Mouse (Mus musculus): Measurements from ENCODE around the gene Fdx1l. TPM values are rescaled to one million over a fixed set of nuclear protein-coding genes. Genes with fewer than 3 reads are reported as not detected.
"Not testable (repeated sequence)": the region's sequence is repeated elsewhere in the genome, so short reads cannot be mapped to it uniquely, and the experiment has no call there.

The Fdx1l gene
- total and polyA plus RNA-seq, 3 experiments = 247 to 361 (median 305) TPM

- TF ChIP-seq POLR2AphosphoS5 (IDR thresholded peaks at IDR 0.05; ENCODE audit: borderline replicate concordance, low read depth, low read length) = no peak
- TF ChIP-seq UBTF (IDR thresholded peaks at IDR 0.05; ENCODE audit: borderline replicate concordance, insufficient read depth, low read depth, low read length) = no peak
- peak; percentile 29; the same call in 1 of the 2 replicates for TF ChIP-seq MYC (IDR thresholded peaks at IDR 0.05; ENCODE audit: low read depth, low read length)
- TF ChIP-seq E2F4 (IDR thresholded peaks at IDR 0.05; ENCODE audit: borderline replicate concordance, low read depth, low read length) = no peak
- TF ChIP-seq TCF12 (IDR thresholded peaks at IDR 0.05; ENCODE audit: low read depth, low read length) = 0 out of 2 replicates have a peak, but pooled peaks have one; percentile 9
- TF ChIP-seq SMC3 (IDR thresholded peaks at IDR 0.05; ENCODE audit: low read depth, low read length) = no peak
- TF ChIP-seq ZNF384 (IDR thresholded peaks at IDR 0.05; ENCODE audit: low read depth, low read length) = no peak
- TF ChIP-seq USF1 (IDR thresholded peaks at IDR 0.05; ENCODE audit: low read depth, low read length) = peak; percentile 55; the same call in 1 of the 2 replicates
- TF ChIP-seq TBP (IDR thresholded peaks at IDR 0.05; ENCODE audit: low read depth, low read length) = no peak
- no peak for TF ChIP-seq GABPA (IDR thresholded peaks at IDR 0.05; ENCODE audit: low read depth, low read length)
- 0 out of 2 replicates have a peak, but pooled peaks have one; percentile 26 for TF ChIP-seq ZC3H11A (IDR thresholded peaks at IDR 0.05; ENCODE audit: low read depth, low read length)
- no peak for TF ChIP-seq ZMIZ1 (IDR thresholded peaks at IDR 0.05; ENCODE audit: low read depth, low read length)
- no peak for TF ChIP-seq MEF2A (IDR thresholded peaks at IDR 0.05; ENCODE audit: extremely low read depth, insufficient replicate concordance, low read depth, low read length, poor library complexity, severe bottlenecking)
- TF ChIP-seq BHLHE40 (IDR thresholded peaks at IDR 0.05; ENCODE audit: borderline replicate concordance, low read depth, low read length) = no peak; the same call in 1 of the 2 replicates
Measured at GRCm38 (mm10) chr9:21045235-21045634, 28.2 kb downstream of the Fdx1l start (continued).

GRCm38 (mm10) chr9:21044785-21045184 lies 28.6 kb downstream of the Fdx1l start:
- H3K4me3 ChIP-seq (ENCODE audit: control insufficient read depth in 1 of 2, insufficient read depth in 1 of 2, low read depth in 2 of 2, low read length in 2 of 2); H3K27me3 ChIP-seq (ENCODE audit: control insufficient read depth in 1 of 2, insufficient read depth in 2 of 2, low read length in 2 of 2); H3K9me3 ChIP-seq (replicated peaks; ENCODE audit: insufficient read depth, low read length); H3K9ac ChIP-seq (ENCODE audit: control insufficient read depth, low read depth, low read length, poor library complexity, severe bottlenecking); DNase-seq (ENCODE audit: low read depth, low spot score); H3K27ac ChIP-seq (ENCODE audit: control insufficient read depth, low read depth, low read length); H3K79me2 ChIP-seq (ENCODE audit: control insufficient read depth, insufficient read depth, low read length, poor library complexity): not testable (repeated sequence)
- Histone ChIP-seq H3K4me1 (ENCODE audit: control insufficient read depth in 1 of 2, insufficient read depth in 2 of 2, low read length in 2 of 2) (peaks cover 29 to 42% of the 10 kb centered on the region in 2 experiments), H3K36me3 (ENCODE audit: control insufficient read depth in 1 of 2, insufficient read depth in 2 of 2, low read length in 2 of 2) (peaks cover 0 to 41% of the 10 kb centered on the region in 2 experiments; a peak in 2 of 4 replicates)
- 0 out of 2 replicates have a peak, but pooled peaks have one; percentile 10 for TF ChIP-seq SIN3A (IDR thresholded peaks at IDR 0.05; ENCODE audit: low read length)
- TF ChIP-seq ZNF384 (IDR thresholded peaks at IDR 0.05; ENCODE audit: low read depth, low read length) = peak; percentile 53
- TF ChIP-seq TBP (IDR thresholded peaks at IDR 0.05; ENCODE audit: low read depth, low read length) = peak; percentile 85

GRCm38 (mm10) chr9:21043563-21043962 lies 29.9 kb downstream of the Fdx1l start:
- H3K4me3 ChIP-seq (ENCODE audit: control insufficient read depth in 1 of 2, insufficient read depth in 1 of 2, low read depth in 2 of 2, low read length in 2 of 2) = no peak overlapping the region
- H3K27me3 ChIP-seq (ENCODE audit: control insufficient read depth in 1 of 2, insufficient read depth in 2 of 2, low read length in 2 of 2) = no peaks in the 10 kb centered on the region
- H3K36me3 ChIP-seq (ENCODE audit: control insufficient read depth in 1 of 2, insufficient read depth in 2 of 2, low read length in 2 of 2) = peaks cover 0 to 46% of the 10 kb centered on the region in 2 experiments; a peak in 2 of 4 replicates
- peak overlapping the region; percentile 19 for H3K27ac ChIP-seq (ENCODE audit: control insufficient read depth, low read depth, low read length)
- peak overlapping the region; percentile 3; the same call in 1 of the 2 replicates for H3K9ac ChIP-seq (ENCODE audit: control insufficient read depth, low read depth, low read length, poor library complexity, severe bottlenecking)
- no peaks in the 10 kb centered on the region for H3K9me3 ChIP-seq (replicated peaks; ENCODE audit: insufficient read depth, low read length)
- H3K79me2 ChIP-seq (ENCODE audit: control insufficient read depth, insufficient read depth, low read length, poor library complexity) = no peaks in the 10 kb centered on the region
- H3K4me1 ChIP-seq (ENCODE audit: control insufficient read depth in 1 of 2, insufficient read depth in 2 of 2, low read length in 2 of 2) = peaks cover 29 to 51% of the 10 kb centered on the region in 2 experiments
- peak; percentile 94 for DNase-seq (ENCODE audit: low read depth, low spot score)
- peak; percentile 50; the same call in 1 of the 2 replicates for TF ChIP-seq ZNF384 (IDR thresholded peaks at IDR 0.05; ENCODE audit: low read depth, low read length)
- TF ChIP-seq MYC (IDR thresholded peaks at IDR 0.05; ENCODE audit: low read depth, low read length) = peak; percentile 65
- TF ChIP-seq ZKSCAN1 (IDR thresholded peaks at IDR 0.05; ENCODE audit: low read depth, low read length) = no peak
- TF ChIP-seq MAZ (IDR thresholded peaks at IDR 0.05; ENCODE audit: low read depth, low read length) = peak; percentile 95
- TF ChIP-seq POLR2A (IDR thresholded peaks at IDR 0.05; ENCODE audit: control insufficient read depth in 1 of 2, insufficient read depth in 1 of 2, low read depth in 1 of 2, low read length in 2 of 2, poor library complexity in 1 of 2) = peak in 1 of 2 experiments; percentile 46; a peak in 1 of 4 replicates
- TF ChIP-seq RCOR1 (IDR thresholded peaks at IDR 0.05; ENCODE audit: low read depth, low read length) = peak; percentile 89
- TF ChIP-seq EP300 (IDR thresholded peaks at IDR 0.05; ENCODE audit: low read depth in 1 of 2, low read length in 2 of 2) = peak; percentile 88
- peak; percentile 77 for TF ChIP-seq TBP (IDR thresholded peaks at IDR 0.05; ENCODE audit: low read depth, low read length)
- peak; percentile 34; the same call in 1 of the 2 replicates for TF ChIP-seq NELFE (IDR thresholded peaks at IDR 0.05; ENCODE audit: low read depth, low read length)
- no peak for TF ChIP-seq UBTF (IDR thresholded peaks at IDR 0.05; ENCODE audit: borderline replicate concordance, insufficient read depth, low read depth, low read length)
- TF ChIP-seq NRF1 (IDR thresholded peaks at IDR 0.05; ENCODE audit: insufficient read depth, low read depth, low read length, poor library complexity, severe bottlenecking) = no peak
- TF ChIP-seq TAL1 (IDR thresholded peaks at IDR 0.05; ENCODE audit: low read length) = peak; percentile 78
- no peak for TF ChIP-seq CTCF (IDR thresholded peaks at IDR 0.05 in 2 of 3, conservative IDR thresholded peaks at IDR 0.05 in 1 of 3; ENCODE audit: control insufficient read depth in 1 of 3, insufficient read depth in 1 of 3, low read depth in 2 of 3, low read length in 3 of 3, poor library complexity in 1 of 3, severe bottlenecking in 1 of 3)
- no peak for TF ChIP-seq MAFK (IDR thresholded peaks at IDR 0.05; ENCODE audit: borderline replicate concordance, low read depth, low read length)
- TF ChIP-seq SMC3 (IDR thresholded peaks at IDR 0.05; ENCODE audit: low read depth, low read length) = no peak
- peak; percentile 55; the same call in 1 of the 2 replicates for TF ChIP-seq MXI1 (IDR thresholded peaks at IDR 0.05; ENCODE audit: low read depth, low read length)
- 0 out of 2 replicates have a peak, but pooled peaks have one; percentile 40 for TF ChIP-seq MYB (IDR thresholded peaks at IDR 0.05; ENCODE audit: low read depth, low read length)

Data from MEL (cell line).